Mouse (Mus musculus) urinary bladder, adult 18-20 months (tissue): ENCODE results near the gene Eprs.

Experiments used
- DNase-seq, 2 experiments: peaks; one replicate each; pipeline ENCODE4 v3.0.0; 2022; ENCODE audit warnings: low spot score in 2 of 2, mixed read lengths in 2 of 2

Gene Eprs

GRCm38 (mm10) chr1:185451077-185451476 is 88.2 kb downstream of the Eprs start:
- DNase-seq = no peak

- no peak for DNase-seq
Observed at GRCm38 (mm10) chr1:185451495-185451894, 88.7 kb downstream of the Eprs start.

- no peak for DNase-seq
Observed at GRCm38 (mm10) chr1:185452461-185452860, 89.6 kb downstream of the Eprs start.

- DNase-seq = no peak
Observed at GRCm38 (mm10) chr1:185454144-185454543, 91.3 kb downstream of the Eprs start.

- DNase-seq = no peak
Observed at GRCm38 (mm10) chr1:185454575-185454954, 91.7 kb downstream of the Eprs start, which contains the start of gene Slc30a10. Slc30a10 (plus strand) TSS chr1:185454848.

GRCm38 (mm10) chr1:185454955-185455701 is 92.3 kb downstream of the Eprs start:
- DNase-seq = peak in 1 of 2 experiments; percentile 7

GRCm38 (mm10) chr1:185456327-185456726 is 93.5 kb downstream of the Eprs start:
- DNase-seq = no peak

- no peak for DNase-seq
Observed at GRCm38 (mm10) chr1:185460096-185460495, 97.3 kb downstream of the Eprs start.

- no peak for DNase-seq
Observed at GRCm38 (mm10) chr1:185462889-185463288, 100.0 kb downstream of the Eprs start.

- no peak for DNase-seq
Observed at GRCm38 (mm10) chr1:185469551-185470021, 106.7 kb downstream of the Eprs start.

GRCm38 (mm10) chr1:185472025-185472720 is 109.3 kb downstream of the Eprs start:
- DNase-seq = no peak

- no peak for DNase-seq
Observed at GRCm38 (mm10) chr1:185472730-185473129, 109.9 kb downstream of the Eprs start.

GRCm38 (mm10) chr1:185473437-185473836 is 110.6 kb downstream of the Eprs start:
- DNase-seq = no peak
